30 mouse cellular contexts compared by ENCODE assay signal in the genomic region with DNA sequence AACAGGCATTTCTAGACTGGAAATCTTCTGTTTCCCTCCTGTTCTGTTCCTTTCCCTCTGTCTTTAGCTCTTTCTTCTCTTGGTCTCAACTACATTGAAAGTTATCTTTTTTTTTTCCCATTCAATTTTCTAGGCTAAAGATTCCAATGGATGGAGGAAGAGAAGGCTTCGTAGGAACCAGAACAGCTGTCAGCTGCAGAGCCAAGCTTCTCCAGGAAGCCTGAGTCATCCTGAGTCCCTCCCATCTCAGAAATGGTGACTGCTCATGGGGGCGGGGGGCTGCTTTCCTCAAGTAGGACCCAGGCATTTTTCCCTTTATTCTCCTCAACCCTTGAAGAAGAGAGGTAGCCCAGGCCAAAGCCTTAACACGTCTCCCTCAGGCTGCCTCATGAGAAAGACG. TPM values are rescaled to one million over a fixed set of nuclear protein-coding genes. Genes with fewer than 3 reads are reported as not detected.
"Had no signal": no experiment of that assay in that cellular context is flagged by ENCODE, and none has a peak within 500 bp of the region (broad histone marks: within the 10 kb centered on the region; RNA-seq: fewer than 3 reads in every experiment).

No protein-coding gene starts in this region.

- H3K4me2 ChIP-seq: embryonic facial prominence, embryonic 12.5 days; embryonic facial prominence, embryonic 13.5 days; embryonic facial prominence, embryonic 15.5 days; forebrain, embryonic 12.5 days; forebrain, embryonic 13.5 days; forebrain, embryonic 15.5 days had no signal

- H3K36me3 ChIP-seq: embryonic facial prominence, embryonic 10.5 days; embryonic facial prominence, embryonic 12.5 days; embryonic facial prominence, embryonic 13.5 days; embryonic facial prominence, embryonic 15.5 days; forebrain, embryonic 12.5 days; forebrain, embryonic 15.5 days had no signal

- DNase-seq: cerebellum, adult 2 months; cerebellum, adult 8-10 months; cerebellum, adult 9-10 months; cerebellum, adult 9-11 months; cerebellum, postnatal 10 days; cerebellum, postnatal 14 days; cerebellum, postnatal 25 days; cerebellum, postnatal 36 days; embryo, embryonic 11 days; forebrain, postnatal 0 days; gastrocnemius, adult 2 months; gastrocnemius, postnatal 10 days; gastrocnemius, postnatal 14 days; gastrocnemius, postnatal 25 days; gastrocnemius, postnatal 36 days; heart, adult 11 months; heart, adult 18-20 months; heart, adult 2 months had no signal

- H3K27ac ChIP-seq: embryonic facial prominence, embryonic 10.5 days; embryonic facial prominence, embryonic 12.5 days; embryonic facial prominence, embryonic 13.5 days; embryonic facial prominence, embryonic 15.5 days; forebrain, embryonic 12.5 days; forebrain, embryonic 13.5 days; forebrain, embryonic 15.5 days; gastrocnemius, adult 2 months; heart, adult 2 months had no signal

- ATAC-seq: forebrain, embryonic 13.5 days; forebrain, embryonic 15.5 days; forebrain, embryonic 16.5 days; forebrain, postnatal 0 days had no signal

- H3K4me1 ChIP-seq: forebrain, embryonic 13.5 days; forebrain, embryonic 15.5 days had no signal

- H3K9ac ChIP-seq: embryonic facial prominence, embryonic 12.5 days; embryonic facial prominence, embryonic 13.5 days; embryonic facial prominence, embryonic 15.5 days; forebrain, embryonic 12.5 days; forebrain, embryonic 13.5 days; forebrain, embryonic 15.5 days; forebrain, postnatal 0 days had no signal

- H3K4me3 ChIP-seq: embryonic facial prominence, embryonic 10.5 days; embryonic facial prominence, embryonic 12.5 days; embryonic facial prominence, embryonic 13.5 days; embryonic facial prominence, embryonic 15.5 days; erythroblast, embryonic 14.5 days; forebrain, embryonic 12.5 days; forebrain, embryonic 13.5 days; forebrain, embryonic 15.5 days; gastrocnemius, adult 2 months; heart, adult 2 months had no signal

- H3K9me3 ChIP-seq: embryonic facial prominence, embryonic 10.5 days; embryonic facial prominence, embryonic 12.5 days; embryonic facial prominence, embryonic 13.5 days; embryonic facial prominence, embryonic 15.5 days; forebrain, embryonic 12.5 days; forebrain, embryonic 13.5 days; forebrain, embryonic 15.5 days had no signal

RNA-seq across cellular contexts. Expression of a gene that starts 9.8 kb away (rescaled TPM):
- polyA plus RNA-seq: cerebellum, adult 2 months; cortical plate, adult 2 months; embryonic facial prominence, embryonic 13.5 days; embryonic facial prominence, embryonic 14.5 days; embryonic facial prominence, embryonic 15.5 days; erythroblast, embryonic 14.5 days; forebrain, embryonic 12.5 days; forebrain, embryonic 13.5 days; forebrain, embryonic 15.5 days; forebrain, embryonic 16.5 days; forebrain, postnatal 0 days; gonadal fat pad, adult 2 months; heart, adult 2 months had no signal
